Mouse (Mus musculus) neural tube, embryonic 11.5 days (tissue): Measurements from ENCODE around the gene Islr2. TPM values are rescaled to one million over a fixed set of nuclear protein-coding genes. Genes with fewer than 3 reads are reported as not detected.

Source experiments
- ATAC-seq: fragments of 200-750 bp; cut with Nextera tagmentation; 2 replicates; pipeline ENCODE4 v1.8.0; 2017; ENCODE audit warnings: moderate number of reproducible peaks, mild to moderate bottlenecking, moderate TSS enrichment, moderate library complexity; ENCODE audit not compliant: insufficient read depth, low FRiP score, low TSS enrichment
- DNase-seq: peaks from one replicate; pipeline ENCODE4 v3.0.0-alpha.2; 2015; ENCODE audit warnings: low spot score
- H3K27ac ChIP-seq: fragments of 300-500 bp; sonication (generic); 2 replicates; pipeline ENCODE4 v1.5.1; 2014; ENCODE audit warnings: low read depth, mild to moderate bottlenecking, low read length
- H3K27me3 ChIP-seq: fragments of 300-500 bp; sonication (generic); 2 replicates; pipeline ENCODE4 v1.6.1; 2014; ENCODE audit warnings: mild to moderate bottlenecking, low read length, mixed read lengths; ENCODE audit not compliant: control insufficient read depth, insufficient read depth
- H3K36me3 ChIP-seq: fragments of 300-500 bp; sonication (generic); 2 replicates; pipeline ENCODE4 v1.6.1; 2014; ENCODE audit warnings: mild to moderate bottlenecking, low read length, moderate library complexity, mixed read lengths; ENCODE audit not compliant: control insufficient read depth, insufficient read depth
- H3K4me1 ChIP-seq: fragments of 300-500 bp; sonication (generic); 2 replicates; pipeline ENCODE4 v1.6.1; 2014; ENCODE audit warnings: low read length, mixed read lengths; ENCODE audit not compliant: control insufficient read depth, insufficient read depth
- H3K4me2 ChIP-seq: fragments of 300-500 bp; sonication (generic); 2 replicates; pipeline ENCODE4 v1.6.1; 2014; ENCODE audit warnings: low read depth, mild to moderate bottlenecking, moderate library complexity
- H3K4me3 ChIP-seq: fragments of 300-500 bp; sonication (generic); 2 replicates; pipeline ENCODE4 v1.5.1; 2014; ENCODE audit warnings: low read depth, low read length
- H3K9ac ChIP-seq: fragments of 300-500 bp; sonication (generic); 2 replicates; pipeline ENCODE4 v1.6.1; 2014; ENCODE audit warnings: mild to moderate bottlenecking, low read length
- H3K9me3 ChIP-seq: fragments of 300-500 bp; sonication (generic); 2 replicates; pipeline ENCODE4 v1.6.1; 2016; ENCODE audit warnings: low read length; ENCODE audit not compliant: control insufficient read depth
- WGBS: fragments of 180-500 bp; shearing (Covaris S2); extraction: QIAGEN DNeasy Blood & Tissue Kit; methylation state at CpG from one replicate; pipeline ENCODE4 v1.1.7; 2014; 5-methylcytosine and 5-hydroxymethylcytosine counted together
- polyA plus RNA-seq: library from polyadenylated mRNA; unstranded; fragments of >200 nt; fragmentation: Nextera tagmentation; extraction: Ambion mirVana; gene quantifications from 2 replicates; pipeline ENCODE4 v1.2.1, GENCODE M21; 2014

Islr2 gene
- polyA plus RNA-seq, 1 experiment from 2014 or later, result 9.3 TPM

DNA sequence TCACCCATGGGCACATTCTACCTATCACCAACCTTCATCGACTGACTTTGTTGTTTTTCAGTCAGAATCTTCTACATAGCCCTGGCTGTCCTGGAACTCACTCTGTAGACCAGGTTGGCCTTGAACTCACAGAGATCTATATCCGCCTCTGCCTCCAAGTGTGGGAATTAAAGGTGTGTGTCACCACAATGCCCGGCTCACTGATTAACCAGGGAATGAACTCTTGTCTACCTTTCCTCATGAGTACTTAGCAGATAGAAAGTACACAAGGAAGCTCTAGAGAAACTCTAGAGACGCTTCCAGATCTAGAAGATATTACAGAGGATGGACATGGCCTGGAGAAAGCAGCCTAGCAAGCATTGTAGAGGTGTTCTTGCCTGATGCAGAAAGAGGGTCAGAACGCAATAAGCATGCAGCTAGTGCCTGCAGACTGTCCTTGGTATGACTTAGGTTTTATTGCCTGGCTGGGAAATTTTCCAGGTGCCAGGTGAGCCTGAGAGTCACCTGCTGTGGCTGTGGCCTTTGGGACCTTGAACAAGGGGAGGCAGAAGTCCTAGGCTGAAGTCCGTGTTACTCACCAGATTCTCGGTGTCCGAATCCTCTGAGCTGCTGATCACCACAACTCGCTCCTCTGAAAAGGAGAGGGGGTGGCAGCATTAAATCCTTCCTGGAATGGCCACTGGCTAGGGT, 24.8 kb upstream of the Islr2 start:
- Histone ChIP-seq H3K36me3 (peaks cover 11% of the 10 kb centered on the region), H3K9ac (no peak overlapping the region), H3K9me3 (no peaks in the 10 kb centered on the region), H3K4me2 (no peak overlapping the region), H3K4me3 (no peak overlapping the region), H3K27me3 (no peaks in the 10 kb centered on the region), H3K4me1 (no peaks in the 10 kb centered on the region), H3K27ac (no peak overlapping the region)
- 96% methylated on average over 9 of the region's 9 CpGs for WGBS
- no peak for ATAC-seq
- DNase-seq, result no peak

GRCm38 (mm10) chr9:58225915-58226913, 22.1 kb upstream of the Islr2 start:
- Histone ChIP-seq H3K9me3 (no peaks in the 10 kb centered on the region), H3K9ac (no peak overlapping the region), H3K4me3 (no peak overlapping the region), H3K36me3 (peaks cover 9% of the 10 kb centered on the region), H3K4me1 (no peaks in the 10 kb centered on the region), H3K27ac (no peak overlapping the region), H3K4me2 (no peak overlapping the region), H3K27me3 (no peaks in the 10 kb centered on the region)
- DNase-seq (no peak), ATAC-seq (no peak)
- WGBS, result 68% methylated on average over 9 of the region's 9 CpGs

DNA sequence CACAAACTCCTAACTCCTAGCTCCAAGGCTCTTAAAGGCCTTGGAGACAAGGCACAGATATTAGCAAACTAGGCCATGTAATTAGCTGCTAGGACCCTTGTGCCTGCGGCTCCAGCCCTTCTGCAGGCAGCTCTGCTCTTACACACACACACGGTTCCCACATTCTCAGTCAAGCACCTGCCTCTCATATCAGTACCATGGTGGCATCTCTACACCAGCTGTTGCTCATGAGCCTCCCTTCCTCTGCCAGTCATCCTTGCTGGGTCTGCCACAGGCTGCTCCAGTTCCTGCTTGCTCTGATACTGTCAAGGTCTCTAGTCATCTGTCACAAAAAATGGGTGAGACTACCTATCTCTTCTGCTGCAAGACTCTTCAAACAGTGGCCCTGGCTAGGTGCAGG, 20.2 kb upstream of the Islr2 start:
- no peaks in the 10 kb centered on the region for H3K4me1 ChIP-seq
- H3K27ac ChIP-seq, result no peak overlapping the region
- no peaks in the 10 kb centered on the region for H3K9me3 ChIP-seq
- WGBS, result 88% methylated on average over 2 of the region's 2 CpGs
- DNase-seq (no peak), ATAC-seq (no peak)
- no peak overlapping the region for H3K4me3 ChIP-seq
- peaks cover 6% of the 10 kb centered on the region for H3K36me3 ChIP-seq
- no peaks in the 10 kb centered on the region for H3K27me3 ChIP-seq
- no peak overlapping the region for H3K9ac ChIP-seq
- H3K4me2 ChIP-seq, result no peak overlapping the region

DNA sequence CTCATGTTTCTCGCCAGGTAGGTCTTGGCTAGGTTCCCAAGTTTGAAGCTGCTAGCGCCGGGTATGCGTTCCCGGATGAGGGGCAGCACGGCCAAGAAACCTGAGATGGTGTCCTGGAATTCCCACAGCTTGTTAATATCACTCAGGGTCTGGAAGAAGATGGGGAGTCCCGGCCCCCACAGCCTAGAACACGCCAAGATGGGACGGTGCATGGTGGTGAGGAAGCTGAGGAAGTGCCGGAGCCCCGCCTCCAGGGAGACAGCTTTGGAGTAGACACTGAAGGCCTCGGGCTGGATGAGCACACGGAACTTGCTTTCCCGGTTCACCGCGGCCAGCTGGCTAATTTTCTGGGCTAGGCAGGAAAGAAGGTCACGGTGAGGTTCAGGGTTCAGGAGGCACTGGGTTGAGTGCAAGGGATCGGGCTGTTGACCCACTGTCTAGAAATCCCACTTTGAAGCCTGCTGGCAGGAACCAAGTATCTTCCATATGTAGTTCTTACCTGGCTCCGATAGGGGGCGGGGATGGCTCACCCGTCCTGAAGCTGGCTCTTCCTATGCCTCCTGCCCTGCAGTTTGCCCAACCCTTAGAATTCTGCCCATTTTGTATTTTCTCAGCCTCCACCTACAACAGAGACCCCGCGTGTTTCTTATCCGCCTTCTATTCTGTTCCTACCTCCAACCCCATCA, 16.2 kb upstream of the Islr2 start:
- 74% methylated on average over 24 of the region's 24 CpGs for whole genome bisulfite sequencing

GRCm38 (mm10) chr9:58218539-58218938, 14.4 kb upstream of the Islr2 start:
- no peak overlapping the region for H3K4me2 ChIP-seq
- H3K36me3 ChIP-seq, result no peaks in the 10 kb centered on the region; the same call in none of the 2 replicates
- peaks cover 14% of the 10 kb centered on the region for H3K4me1 ChIP-seq
- no peaks in the 10 kb centered on the region for H3K9me3 ChIP-seq
- H3K27ac ChIP-seq, result no peak overlapping the region
- H3K27me3 ChIP-seq, result no peaks in the 10 kb centered on the region
- H3K9ac ChIP-seq, result no peak overlapping the region
- 91% methylated on average over 3 of the region's 3 CpGs for WGBS
- DNase-seq (no peak), ATAC-seq (no peak)
- no peak overlapping the region for H3K4me3 ChIP-seq

More for the DNA sequence above, 16.2 kb upstream of the Islr2 start:
- Histone ChIP-seq H3K27me3 (no peaks in the 10 kb centered on the region), H3K4me2 (no peak overlapping the region), H3K4me1 (no peaks in the 10 kb centered on the region), H3K36me3 (no peaks in the 10 kb centered on the region; the same call in none of the 2 replicates), H3K27ac (no peak overlapping the region), H3K9me3 (no peaks in the 10 kb centered on the region), H3K4me3 (no peak overlapping the region), H3K9ac (no peak overlapping the region)
- no peak for ATAC-seq
- DNase-seq, result peak; percentile 45

- peak; percentile 70 for DNase-seq
- WGBS, result 50% methylated on average over 6 of the region's 6 CpGs
Observed at GRCm38 (mm10) chr9:58216402-58216801, 12.3 kb upstream of the Islr2 start.

DNA sequence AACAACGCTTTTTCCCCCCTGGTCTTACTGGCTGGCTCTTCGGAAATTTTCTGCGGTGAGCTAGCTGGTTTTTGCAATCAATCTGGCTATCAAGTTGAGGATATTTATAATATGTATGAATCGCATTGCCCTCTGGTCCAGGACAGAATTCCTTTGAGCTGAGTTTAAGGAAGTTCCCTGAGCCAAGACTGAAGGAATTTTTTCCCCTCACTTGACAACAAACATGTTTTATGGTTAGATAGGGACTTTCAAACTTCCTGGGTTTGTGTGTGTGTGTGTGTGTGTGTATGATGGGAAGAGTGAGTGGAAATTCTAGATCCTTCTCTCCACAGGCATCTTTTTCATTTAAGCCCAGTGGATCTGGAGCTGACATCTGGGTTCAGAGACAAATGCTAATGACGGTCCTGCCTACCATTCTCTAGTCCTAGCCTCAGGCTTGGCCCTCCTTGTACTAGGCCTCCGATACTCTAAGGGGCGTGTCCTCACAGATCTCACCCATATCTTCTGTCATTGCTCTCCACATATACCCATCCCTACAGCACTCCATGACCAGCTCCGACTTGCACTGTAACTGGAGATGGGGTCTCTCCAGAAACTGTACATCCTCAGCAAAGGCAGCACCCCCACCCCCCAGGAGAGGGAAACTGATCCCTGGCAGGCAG, 10.5 kb upstream of the Islr2 start:
- Histone ChIP-seq H3K4me1 (peaks cover 14% of the 10 kb centered on the region), H3K27ac (0 out of 2 replicates have a peak overlapping the region, but pooled peaks have one; percentile 39), H3K4me3 (no peak overlapping the region), H3K9me3 (no peaks in the 10 kb centered on the region), H3K9ac (no peak overlapping the region), H3K36me3 (no peaks in the 10 kb centered on the region), H3K27me3 (no peaks in the 10 kb centered on the region), H3K4me2 (no peak overlapping the region)
- DNase-seq, result no peak
- WGBS, result 52% methylated on average over 8 of the region's 8 CpGs
- ATAC-seq, result no peak

More at GRCm38 (mm10) chr9:58216402-58216801, 12.3 kb upstream of the Islr2 start:
- no peak overlapping the region for H3K27ac ChIP-seq
- H3K27me3 ChIP-seq, result no peaks in the 10 kb centered on the region
- no peaks in the 10 kb centered on the region; the same call in 1 of the 2 replicates for H3K36me3 ChIP-seq
- no peak; the same call in 1 of the 2 replicates for ATAC-seq
- H3K9ac ChIP-seq, result no peak overlapping the region
- no peak overlapping the region for H3K4me3 ChIP-seq
- no peaks in the 10 kb centered on the region for H3K9me3 ChIP-seq
- peaks cover 14% of the 10 kb centered on the region for H3K4me1 ChIP-seq
- H3K4me2 ChIP-seq, result no peak overlapping the region

GRCm38 (mm10) chr9:58213865-58214264, 9.7 kb upstream of the Islr2 start:
- Histone ChIP-seq H3K9ac (no peak overlapping the region), H3K9me3 (no peaks in the 10 kb centered on the region), H3K36me3 (no peaks in the 10 kb centered on the region), H3K27me3 (no peaks in the 10 kb centered on the region), H3K4me1 (peaks cover 14% of the 10 kb centered on the region), H3K27ac (no peak overlapping the region), H3K4me2 (no peak overlapping the region), H3K4me3 (no peak overlapping the region)
- 17% methylated on average over 5 of the region's 5 CpGs for WGBS
- DNase-seq (no peak), ATAC-seq (no peak)
